Mouse (Mus musculus): Measurements from ENCODE around the gene Fam214a.

GRCm38 (mm10) chr9:75004203-75004602 is 51.5 kb downstream of the Fam214a start:
- TF ChIP-seq POLR2A (IDR thresholded peaks at IDR 0.05; ENCODE audit: low read depth, low read length) (no peak), CTCF (IDR thresholded peaks at IDR 0.05; ENCODE audit: borderline replicate concordance, insufficient read depth, low read length) (no peak)

All from embryonic fibroblast, embryonic 13.5 days (primary cell).